Mouse (Mus musculus) lung, embryonic 15.5 days (tissue): ENCODE data around the gene Lcn11. TPM values are rescaled to one million over a fixed set of nuclear protein-coding genes. Genes with fewer than 3 reads are reported as not detected.
"Not testable (repeated sequence)": the region's sequence is repeated elsewhere in the genome, so short reads cannot be mapped to it uniquely, and the experiment has no call there.

Experiments
- ATAC-seq: fragments of 200-750 bp; cut with Nextera tagmentation; 2 replicates; pipeline ENCODE4 v1.8.0; 2017; ENCODE audit warnings: moderate number of reproducible peaks, borderline replicate concordance; ENCODE audit not compliant: low FRiP score, low TSS enrichment; ENCODE audit errors: extremely low read depth
- H3K27ac ChIP-seq: fragments of 300-500 bp; sonication (generic); 2 replicates; pipeline ENCODE4 v1.5.1; 2015; ENCODE audit warnings: moderate library complexity, mild to moderate bottlenecking, inconsistent platforms
- H3K27me3 ChIP-seq: fragments of 300-500 bp; sonication (generic); 2 replicates; pipeline ENCODE4 v1.6.1; 2015; ENCODE audit warnings: inconsistent platforms
- H3K36me3 ChIP-seq: fragments of 300-500 bp; sonication (generic); 2 replicates; pipeline ENCODE4 v1.6.1; 2015; ENCODE audit warnings: inconsistent platforms
- H3K4me1 ChIP-seq: fragments of 300-500 bp; sonication (generic); 2 replicates; pipeline ENCODE4 v1.6.1; 2015; ENCODE audit warnings: inconsistent platforms
- H3K4me2 ChIP-seq: fragments of 300-500 bp; sonication (generic); 2 replicates; pipeline ENCODE4 v1.6.1; 2015; ENCODE audit warnings: inconsistent platforms, mild to moderate bottlenecking, moderate library complexity
- H3K4me3 ChIP-seq: fragments of 300-500 bp; sonication (generic); 2 replicates; pipeline ENCODE4 v1.5.1; 2015; ENCODE audit warnings: mild to moderate bottlenecking, inconsistent platforms
- H3K9ac ChIP-seq: fragments of 300-500 bp; sonication (generic); 2 replicates; pipeline ENCODE4 v1.6.1; 2015; ENCODE audit warnings: inconsistent platforms
- H3K9me3 ChIP-seq: fragments of 300-500 bp; sonication (generic); 2 replicates; pipeline ENCODE4 v1.6.1; 2016; ENCODE audit warnings: inconsistent platforms
- WGBS: fragments of 180-500 bp; shearing (Covaris S2); methylation state at CpG from one replicate; pipeline ENCODE4 v1.1.7; 2015; 5-methylcytosine and 5-hydroxymethylcytosine counted together
- polyA plus RNA-seq: library from polyadenylated mRNA; unstranded; fragments of >200 nt; fragmentation: Nextera tagmentation; extraction: Ambion mirVana; gene quantifications from 2 replicates; pipeline ENCODE4 v1.2.1, GENCODE M21; 2015

Lcn11 gene
- polyA plus RNA-seq, 1 experiment from 2014 or later: not detected

GRCm38 (mm10) chr2:25780921-25781320 is 4.1 kb downstream of the Lcn11 start:
- H3K9me3 ChIP-seq: no peaks in the 10 kb centered on the region
- H3K36me3 ChIP-seq: no peaks in the 10 kb centered on the region
- no peak overlapping the region for H3K4me3 ChIP-seq
- H3K4me2 ChIP-seq: no peak overlapping the region
- no peaks in the 10 kb centered on the region for H3K4me1 ChIP-seq
- 30% methylated on average over 4 of the region's 4 CpGs for WGBS
- no peak overlapping the region for H3K27ac ChIP-seq
- no peak for ATAC-seq
- no peaks in the 10 kb centered on the region for H3K27me3 ChIP-seq
- no peak overlapping the region for H3K9ac ChIP-seq

- no peak within 1 kb of the TSS for H3K4me3 ChIP-seq
- WGBS: 74% methylated on average over 3 of the region's 3 CpGs
- H3K27me3 ChIP-seq: no peaks in the 10 kb centered on the region
- ATAC-seq: no peak
- no peak within 1 kb of the TSS for H3K27ac ChIP-seq
- H3K36me3 ChIP-seq: no peaks in the 10 kb centered on the region
- no peaks in the 10 kb centered on the region for H3K4me1 ChIP-seq
- no peaks in the 10 kb centered on the region for H3K9me3 ChIP-seq
- no peak within 1 kb of the TSS for H3K4me2 ChIP-seq
- no peak within 1 kb of the TSS for H3K9ac ChIP-seq
Observed at GRCm38 (mm10) chr2:25781957-25782356, 5.1 kb downstream of the Lcn11 start, which contains the start of gene Gm13539. Gene Gm13539 (plus strand): TSS chr2:25782257.

- no peak for ATAC-seq
- Histone ChIP-seq H3K36me3 (no peaks in the 10 kb centered on the region), H3K4me2 (no peak overlapping the region), H3K4me1 (no peaks in the 10 kb centered on the region), H3K27me3 (no peaks in the 10 kb centered on the region), H3K4me3 (no peak overlapping the region), H3K27ac (no peak overlapping the region), H3K9ac (no peak overlapping the region), H3K9me3 (no peaks in the 10 kb centered on the region)
- 42% methylated on average over 5 of the region's 5 CpGs for WGBS
Observed at GRCm38 (mm10) chr2:25785573-25786322, 8.9 kb downstream of the Lcn11 start.

GRCm38 (mm10) chr2:25789092-25789491 is 12.3 kb downstream of the Lcn11 start:
- no peak overlapping the region for H3K4me2 ChIP-seq
- WGBS: 70% methylated on average over 3 of the region's 3 CpGs
- no peaks in the 10 kb centered on the region for H3K9me3 ChIP-seq
- H3K4me3 ChIP-seq: no peak overlapping the region
- no peak overlapping the region for H3K27ac ChIP-seq
- no peaks in the 10 kb centered on the region for H3K4me1 ChIP-seq
- no peak overlapping the region for H3K9ac ChIP-seq
- H3K27me3 ChIP-seq: no peaks in the 10 kb centered on the region
- ATAC-seq: no peak
- no peaks in the 10 kb centered on the region for H3K36me3 ChIP-seq

- Histone ChIP-seq H3K36me3 (no peaks in the 10 kb centered on the region), H3K27me3 (no peaks in the 10 kb centered on the region), H3K27ac (no peak overlapping the region), H3K4me1 (no peaks in the 10 kb centered on the region), H3K9ac (no peak overlapping the region), H3K4me3 (no peak overlapping the region), H3K4me2 (no peak overlapping the region), H3K9me3 (no peaks in the 10 kb centered on the region)
- ATAC-seq: no peak
- WGBS: 17% methylated on average over 2 of the region's 2 CpGs
Observed at GRCm38 (mm10) chr2:25797635-25798034, 20.8 kb downstream of the Lcn11 start.

- Histone ChIP-seq H3K9me3 (no peaks in the 10 kb centered on the region), H3K4me2 (no peak overlapping the region), H3K9ac (no peak overlapping the region), H3K27me3 (no peaks in the 10 kb centered on the region), H3K4me1 (no peaks in the 10 kb centered on the region), H3K27ac (no peak overlapping the region), H3K4me3 (no peak overlapping the region), H3K36me3 (no peaks in the 10 kb centered on the region)
- no peak for ATAC-seq
- 47% methylated on average over 5 of the region's 5 CpGs for WGBS
Observed at GRCm38 (mm10) chr2:25798065-25798464, 21.2 kb downstream of the Lcn11 start.

GRCm38 (mm10) chr2:25811711-25812110 is 34.9 kb downstream of the Lcn11 start:
- Histone ChIP-seq H3K27ac (no peak overlapping the region), H3K9ac (no peak overlapping the region), H3K36me3 (no peaks in the 10 kb centered on the region), H3K4me2 (no peak overlapping the region), H3K9me3 (no peaks in the 10 kb centered on the region), H3K4me1 (no peaks in the 10 kb centered on the region), H3K4me3 (no peak overlapping the region), H3K27me3 (no peaks in the 10 kb centered on the region)
- ATAC-seq: no peak
- 61% methylated on average over 2 of the region's 2 CpGs for WGBS

- Histone ChIP-seq H3K9ac (no peak overlapping the region), H3K27ac (no peak overlapping the region), H3K4me2 (no peak overlapping the region), H3K4me1 (no peaks in the 10 kb centered on the region), H3K36me3 (no peaks in the 10 kb centered on the region), H3K4me3 (no peak overlapping the region), H3K9me3 (no peaks in the 10 kb centered on the region), H3K27me3 (no peaks in the 10 kb centered on the region)
- ATAC-seq: no peak
- 72% methylated on average over 5 of the region's 5 CpGs for WGBS
Observed at GRCm38 (mm10) chr2:25813364-25813763, 36.5 kb downstream of the Lcn11 start.

- not testable (repeated sequence) for H3K4me2 ChIP-seq, H3K4me1 ChIP-seq
Observed at GRCm38 (mm10) chr2:25815748-25816147, 38.9 kb downstream of the Lcn11 start, which contains the start of gene Glt6d1. Gene Glt6d1 (minus strand): TSS chr2:25815848.

GRCm38 (mm10) chr2:25822806-25823205 is 46.0 kb downstream of the Lcn11 start, which contains the start of gene Lcn9:
Gene Lcn9 (plus strand): TSS chr2:25823153.
- H3K4me1 ChIP-seq: no peaks in the 10 kb centered on the region
- WGBS: 69% methylated on average over 1 of the region's 1 CpGs
- ATAC-seq: no peak
- H3K4me3 ChIP-seq: no peak within 1 kb of the TSS
- no peaks in the 10 kb centered on the region for H3K9me3 ChIP-seq
- H3K27ac ChIP-seq: no peak within 1 kb of the TSS
- H3K27me3 ChIP-seq: no peaks in the 10 kb centered on the region
- no peak within 1 kb of the TSS for H3K4me2 ChIP-seq
- H3K36me3 ChIP-seq: no peaks in the 10 kb centered on the region
- no peak within 1 kb of the TSS for H3K9ac ChIP-seq

More at GRCm38 (mm10) chr2:25815748-25816147, 38.9 kb downstream of the Lcn11 start, which contains the start of gene Glt6d1:
- H3K4me3 ChIP-seq, H3K27ac ChIP-seq, H3K9ac ChIP-seq, H3K9me3 ChIP-seq, H3K36me3 ChIP-seq, ATAC-seq, H3K27me3 ChIP-seq: not testable (repeated sequence)
- WGBS: 62% methylated on average over 1 of the region's 1 CpGs

GRCm38 (mm10) chr2:25824751-25825150 is 47.9 kb downstream of the Lcn11 start:
- H3K9ac ChIP-seq: no peak overlapping the region
- ATAC-seq: no peak
- H3K27ac ChIP-seq: no peak overlapping the region
- H3K4me2 ChIP-seq: no peak overlapping the region
- no peaks in the 10 kb centered on the region for H3K27me3 ChIP-seq
- H3K36me3 ChIP-seq: no peaks in the 10 kb centered on the region
- H3K4me3 ChIP-seq: no peak overlapping the region
- WGBS: 84% methylated on average over 3 of the region's 3 CpGs
- no peaks in the 10 kb centered on the region for H3K4me1 ChIP-seq
- H3K9me3 ChIP-seq: no peaks in the 10 kb centered on the region

GRCm38 (mm10) chr2:25828344-25828947 is 51.6 kb downstream of the Lcn11 start:
- Histone ChIP-seq H3K9me3 (no peaks in the 10 kb centered on the region), H3K4me2 (no peak overlapping the region), H3K4me1 (no peaks in the 10 kb centered on the region), H3K9ac (no peak overlapping the region), H3K27ac (no peak overlapping the region), H3K36me3 (no peaks in the 10 kb centered on the region), H3K4me3 (no peak overlapping the region), H3K27me3 (no peaks in the 10 kb centered on the region)
- ATAC-seq: no peak
- WGBS: 64% methylated on average over 8 of the region's 8 CpGs
